Mouse (Mus musculus) CD4-positive, CD25-positive, alpha-beta regulatory T cell, adult 2 months (primary cell): ENCODE data around the gene Smarcc2.

Experiments
- DNase-seq: peaks from one replicate; pipeline ENCODE4 v3.0.0-alpha.2; 2012; ENCODE audit warnings: low read depth, low spot score

Smarcc2 gene

DNA sequence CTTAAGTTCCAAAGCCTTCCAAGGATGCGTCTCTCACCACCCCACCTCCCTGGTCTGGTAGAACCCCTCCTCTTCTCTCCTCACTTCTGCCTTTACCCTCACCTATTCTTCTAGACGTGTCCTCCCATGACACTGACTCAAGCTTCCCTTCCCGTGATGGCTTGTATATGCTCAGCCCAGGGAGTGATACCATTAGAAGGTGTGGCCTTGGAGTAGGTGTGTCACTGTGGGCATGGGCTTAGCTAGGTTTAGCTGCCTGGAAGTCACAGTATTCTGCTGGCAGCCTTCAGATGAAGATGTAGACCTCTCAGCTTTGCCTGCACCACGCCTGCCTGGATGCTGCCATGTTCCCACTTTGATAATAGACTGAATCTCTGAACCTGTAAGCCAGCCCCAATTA lies 56.0 kb downstream of the Smarcc2 start:
- no peak for DNase-seq

DNA sequence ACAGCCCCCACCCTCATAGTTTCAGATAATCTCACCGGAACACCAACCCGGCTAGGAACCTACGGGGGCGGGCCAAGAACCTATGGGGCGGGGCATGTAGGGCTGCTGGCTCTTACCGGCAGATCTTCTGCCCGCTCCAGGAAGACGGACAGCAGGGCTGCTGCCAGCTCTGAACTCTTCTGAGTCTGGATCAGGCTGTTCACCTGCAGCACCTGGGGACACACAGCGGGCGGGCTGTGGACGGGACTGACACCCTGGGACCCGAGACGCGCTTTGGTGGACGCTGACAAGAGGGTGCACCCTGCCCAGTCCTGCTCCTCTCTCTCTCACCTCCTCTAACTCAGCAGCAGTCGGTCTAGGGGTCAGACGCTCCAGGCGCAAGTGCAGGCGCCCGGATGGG lies 57.0 kb downstream of the Smarcc2 start:
- DNase-seq: no peak

- DNase-seq: no peak
These were observed 57.6 kb downstream of the Smarcc2 start for GRCm38 (mm10) chr10:128516677-128517076.

- DNase-seq: peak; percentile 64
These were observed 59.8 kb downstream of the Smarcc2 start for GRCm38 (mm10) chr10:128518833-128519232.

DNA sequence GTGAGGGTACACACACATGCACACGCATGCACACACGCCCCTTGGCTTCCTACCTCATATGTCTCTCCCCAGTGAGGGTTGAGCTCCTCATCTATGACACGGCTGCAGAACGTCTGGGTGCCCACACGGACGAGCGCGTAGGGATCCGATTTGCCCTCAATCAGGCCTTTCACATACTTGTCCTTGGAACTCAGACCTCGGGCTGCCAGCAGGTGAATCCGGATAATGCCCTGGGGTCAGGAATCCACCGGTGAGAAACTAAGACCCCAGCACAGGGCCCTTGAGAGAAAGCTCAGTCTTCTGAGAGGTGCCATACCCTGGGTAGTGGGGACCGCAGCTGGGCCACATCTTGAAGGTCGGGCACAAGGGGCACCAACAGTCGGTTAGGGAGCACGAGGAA lies 61.5 kb downstream of the Smarcc2 start:
- no peak for DNase-seq

- DNase-seq: no peak
These were observed 63.3 kb downstream of the Smarcc2 start for GRCm38 (mm10) chr10:128522351-128522750.

GRCm38 (mm10) chr10:128524111-128524731 lies 65.2 kb downstream of the Smarcc2 start:
- DNase-seq: peak; percentile 54

- DNase-seq: peak; percentile 86
These were observed 65.9 kb downstream of the Smarcc2 start for GRCm38 (mm10) chr10:128524732-128525662.

DNA sequence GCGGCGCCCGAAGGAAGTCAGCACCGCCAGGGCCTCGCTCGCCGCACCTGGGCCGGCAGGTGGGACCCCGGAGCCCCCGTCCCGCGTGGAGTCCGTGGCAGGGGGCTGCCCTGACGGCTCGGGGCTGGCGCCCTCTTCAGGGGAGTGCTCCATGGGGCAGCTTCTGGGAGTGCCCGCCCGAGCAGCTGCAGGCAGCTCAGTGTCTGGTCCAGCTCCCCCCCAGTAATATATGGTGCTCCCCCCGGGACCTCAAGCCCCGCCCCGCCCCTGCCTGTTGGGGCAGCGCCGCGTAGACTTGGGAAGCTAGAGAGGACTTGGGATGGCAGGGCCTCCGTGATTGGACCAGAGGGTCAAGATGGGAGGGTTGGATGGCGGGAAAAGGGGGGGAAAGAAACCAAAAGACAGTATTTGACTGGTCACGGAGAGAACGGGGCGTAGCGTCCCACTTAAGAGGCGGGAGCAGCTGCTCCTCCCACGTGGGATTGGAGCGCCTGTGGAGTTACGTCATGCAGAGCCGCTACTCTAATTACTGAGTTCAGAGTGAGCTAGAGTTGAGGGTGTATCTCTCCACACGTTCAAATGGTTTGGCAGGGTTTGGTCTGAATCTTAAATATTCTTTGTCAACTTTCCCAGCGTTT lies 66.7 kb downstream of the Smarcc2 start, which contains the start of gene Esyt1:
Esyt1 (minus strand) TSS at position 201 of the 638 bp plus-strand sequence.
- DNase-seq: peak; percentile 96

DNA sequence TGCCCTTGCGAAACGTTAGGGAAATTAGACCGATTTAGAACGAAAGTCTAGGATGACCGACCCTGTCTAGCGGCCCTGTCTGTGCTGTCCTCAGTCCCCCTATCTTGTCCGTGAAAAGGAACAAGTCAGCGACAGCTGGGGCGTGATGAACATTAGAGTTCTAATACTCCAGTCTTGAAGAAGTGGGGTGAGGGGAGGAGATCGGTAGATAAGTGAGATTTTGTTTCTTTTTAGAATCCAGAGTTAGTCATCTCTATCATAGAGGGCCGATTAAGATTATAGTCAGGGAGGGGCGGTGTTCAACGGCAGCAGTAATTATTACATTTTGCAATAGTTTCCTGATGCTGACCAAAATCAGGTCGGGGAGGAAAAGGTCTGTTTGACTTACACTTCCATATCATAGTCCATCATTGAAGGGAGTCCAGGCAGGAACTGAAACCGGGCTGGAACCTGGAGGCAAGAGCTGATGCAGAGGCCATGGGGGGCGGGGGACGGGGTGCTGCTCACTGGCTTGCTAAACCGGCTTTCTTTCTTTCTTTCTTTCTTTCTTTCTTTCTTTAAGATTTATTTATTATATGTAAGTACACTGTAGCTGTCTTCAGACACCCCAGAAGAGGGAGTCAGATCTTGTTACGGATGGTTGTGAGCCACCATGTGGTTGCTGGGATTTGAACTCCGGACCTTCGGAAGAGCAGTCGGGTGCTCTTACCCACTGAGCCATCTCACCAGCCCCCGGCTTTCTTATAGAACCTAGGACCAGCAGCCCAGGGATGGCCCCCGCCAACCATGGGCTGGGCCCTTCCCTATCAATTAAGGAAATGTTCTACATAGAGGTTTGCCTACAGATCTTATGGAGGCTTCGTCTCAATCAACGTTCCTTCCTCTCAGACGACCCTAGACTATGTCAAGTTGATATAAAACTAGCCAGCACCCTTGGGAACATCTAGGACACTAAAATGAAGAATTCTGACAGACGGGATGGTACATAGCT lies 67.6 kb downstream of the Smarcc2 start:
- peak; percentile 53 for DNase-seq

GRCm38 (mm10) chr10:128535206-128535605 lies 76.2 kb downstream of the Smarcc2 start:
- no peak for DNase-seq

- no peak for DNase-seq
These were observed 76.7 kb downstream of the Smarcc2 start for GRCm38 (mm10) chr10:128535624-128536265.

DNA sequence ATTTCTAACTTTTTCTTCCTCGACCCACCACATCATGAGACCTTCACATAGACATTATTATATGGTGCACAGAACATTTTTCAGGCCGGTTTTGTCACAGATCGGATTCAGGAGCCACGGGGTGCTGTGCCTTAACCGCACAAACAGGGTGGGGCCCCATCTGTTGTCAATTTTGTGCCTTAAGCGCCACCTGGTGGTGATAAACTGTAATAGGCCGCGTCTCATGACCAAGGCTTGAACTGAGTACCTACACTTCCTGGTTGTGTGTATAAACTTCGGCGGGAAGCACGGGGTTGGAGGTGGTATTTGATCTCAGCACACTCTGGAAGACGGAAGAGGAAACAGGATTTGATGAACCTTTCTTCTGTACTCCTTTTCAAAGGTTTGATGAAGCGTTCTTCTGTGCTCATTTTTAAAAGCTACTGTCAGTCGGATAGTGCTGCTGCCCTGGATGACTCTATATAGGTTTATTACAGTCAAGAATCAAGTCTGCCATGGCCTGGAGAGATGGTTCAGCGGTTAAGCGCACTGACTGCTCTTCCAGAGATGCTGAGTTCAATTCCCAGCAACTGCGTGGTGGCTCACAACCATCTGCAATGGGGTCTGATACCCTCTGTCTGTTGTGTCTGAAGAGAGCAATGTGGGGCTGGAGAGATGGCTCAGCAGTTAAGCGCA lies 77.4 kb downstream of the Smarcc2 start:
- peak; percentile 96 for DNase-seq

DNA sequence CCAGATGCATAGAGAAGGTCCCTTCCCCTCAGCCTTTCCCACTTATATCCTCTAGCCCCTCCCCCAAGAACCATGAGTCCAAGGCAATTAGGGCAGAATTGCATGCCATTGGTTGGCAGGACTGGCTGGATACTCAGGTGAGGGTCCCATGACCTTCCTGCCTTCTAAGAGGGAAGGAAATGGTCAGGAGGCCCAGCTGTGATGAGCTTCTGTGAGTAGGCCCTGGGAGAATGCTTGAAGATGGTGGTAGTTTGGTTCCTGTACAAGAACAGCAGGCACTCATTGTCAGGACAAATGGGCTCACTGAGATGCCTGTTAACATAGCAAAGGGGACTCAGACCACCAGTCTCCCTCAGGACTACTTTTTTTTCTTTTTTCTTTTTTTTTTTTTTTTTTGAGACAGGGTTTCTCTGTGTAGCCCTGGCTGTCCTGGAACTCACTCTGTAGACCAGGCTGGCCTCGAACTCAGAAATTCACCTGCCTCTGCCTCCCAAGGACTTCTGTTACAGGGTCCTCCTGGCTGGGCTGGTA lies 79.4 kb downstream of the Smarcc2 start:
- DNase-seq: no peak
